Mouse (Mus musculus): Measurements from ENCODE around the gene Ninj1. TPM values are rescaled to one million over a fixed set of nuclear protein-coding genes. Genes with fewer than 3 reads are reported as not detected.

The Ninj1 gene
- polyA plus RNA-seq, 1 experiment, result 78.6 TPM

- TF ChIP-seq USF1 (IDR thresholded peaks at IDR 0.05; ENCODE audit: low read depth), result no peak
- no peak for TF ChIP-seq CEBPB (IDR thresholded peaks at IDR 0.05; ENCODE audit: low read depth)
- TF ChIP-seq CTCF (IDR thresholded peaks at IDR 0.05; ENCODE audit: control insufficient read depth, insufficient read depth, insufficient read length), result no peak
- TF ChIP-seq MYOD1 (IDR thresholded peaks at IDR 0.05; ENCODE audit: control insufficient read depth, insufficient read length, low read depth), result no peak
- no peak for TF ChIP-seq MYOG (IDR thresholded peaks at IDR 0.05; ENCODE audit: control insufficient read depth, extremely low read depth, insufficient read length)
- TF ChIP-seq MAX (IDR thresholded peaks at IDR 0.05), result no peak
- TF ChIP-seq FOSL1 (IDR thresholded peaks at IDR 0.05; ENCODE audit: insufficient read depth, low read length, poor library complexity, severe bottlenecking), result no peak
- peak overlapping the region; percentile 67 for H3ac ChIP-seq (ENCODE audit: control insufficient read depth, insufficient read length, low read depth)
- H3K79me3 ChIP-seq (ENCODE audit: low read depth), result peaks cover 10% of the 10 kb centered on the region
- peaks cover 32% of the 10 kb centered on the region for H3K79me2 ChIP-seq (ENCODE audit: control insufficient read depth, insufficient read depth)
- peak overlapping the region; percentile 56 for H3K4me3 ChIP-seq (ENCODE audit: insufficient read depth, poor library complexity, severe bottlenecking)
- H3K36me3 ChIP-seq (ENCODE audit: control insufficient read depth, insufficient read depth), result no peaks in the 10 kb centered on the region
- no peaks in the 10 kb centered on the region for H3K27me3 ChIP-seq (ENCODE audit: control insufficient read depth, insufficient read depth, insufficient read length)
Observed at GRCm38 (mm10) chr13:49216220-49216552, 28.9 kb downstream of the Ninj1 start.

GRCm38 (mm10) chr13:49216808-49217561 lies 29.7 kb downstream of the Ninj1 start:
- Histone ChIP-seq H3ac (ENCODE audit: control insufficient read depth, insufficient read length, low read depth) (no peak overlapping the region), H3K79me2 (ENCODE audit: control insufficient read depth, insufficient read depth) (peaks cover 26% of the 10 kb centered on the region), H3K79me3 (ENCODE audit: low read depth) (peaks cover 10% of the 10 kb centered on the region), H3K27me3 (ENCODE audit: control insufficient read depth, insufficient read depth, insufficient read length) (no peaks in the 10 kb centered on the region), H3K4me3 (ENCODE audit: insufficient read depth, poor library complexity, severe bottlenecking) (no peak overlapping the region), H3K36me3 (ENCODE audit: control insufficient read depth, insufficient read depth) (no peaks in the 10 kb centered on the region)
- no peak for TF ChIP-seq MYOG (IDR thresholded peaks at IDR 0.05; ENCODE audit: control insufficient read depth, extremely low read depth, insufficient read length)
- TF ChIP-seq FOSL1 (IDR thresholded peaks at IDR 0.05; ENCODE audit: insufficient read depth, low read length, poor library complexity, severe bottlenecking), result no peak
- no peak for TF ChIP-seq CTCF (IDR thresholded peaks at IDR 0.05; ENCODE audit: control insufficient read depth, insufficient read depth, insufficient read length)
- TF ChIP-seq MAX (IDR thresholded peaks at IDR 0.05), result no peak
- no peak for TF ChIP-seq CEBPB (IDR thresholded peaks at IDR 0.05; ENCODE audit: low read depth)
- TF ChIP-seq USF1 (IDR thresholded peaks at IDR 0.05; ENCODE audit: low read depth), result no peak
- no peak for TF ChIP-seq MYOD1 (IDR thresholded peaks at IDR 0.05; ENCODE audit: control insufficient read depth, insufficient read length, low read depth)

GRCm38 (mm10) chr13:49218651-49219050 lies 31.4 kb downstream of the Ninj1 start:
- Histone ChIP-seq H3K27me3 (ENCODE audit: control insufficient read depth, insufficient read depth, insufficient read length) (no peaks in the 10 kb centered on the region), H3K79me3 (ENCODE audit: low read depth) (peaks cover 4% of the 10 kb centered on the region), H3K79me2 (ENCODE audit: control insufficient read depth, insufficient read depth) (peaks cover 13% of the 10 kb centered on the region), H3ac (ENCODE audit: control insufficient read depth, insufficient read length, low read depth) (no peak overlapping the region), H3K4me3 (ENCODE audit: insufficient read depth, poor library complexity, severe bottlenecking) (no peak overlapping the region), H3K36me3 (ENCODE audit: control insufficient read depth, insufficient read depth) (no peaks in the 10 kb centered on the region)
- TF ChIP-seq MAX (IDR thresholded peaks at IDR 0.05) (no peak), CEBPB (IDR thresholded peaks at IDR 0.05; ENCODE audit: low read depth) (no peak), MYOG (IDR thresholded peaks at IDR 0.05; ENCODE audit: control insufficient read depth, extremely low read depth, insufficient read length) (no peak), FOSL1 (IDR thresholded peaks at IDR 0.05; ENCODE audit: insufficient read depth, low read length, poor library complexity, severe bottlenecking) (no peak), MYOD1 (IDR thresholded peaks at IDR 0.05; ENCODE audit: control insufficient read depth, insufficient read length, low read depth) (no peak)

GRCm38 (mm10) chr13:49219367-49219766 lies 32.1 kb downstream of the Ninj1 start:
- Histone ChIP-seq H3K4me3 (ENCODE audit: insufficient read depth, poor library complexity, severe bottlenecking) (no peak overlapping the region), H3K79me3 (ENCODE audit: low read depth) (peaks cover 4% of the 10 kb centered on the region), H3ac (ENCODE audit: control insufficient read depth, insufficient read length, low read depth) (no peak overlapping the region), H3K36me3 (ENCODE audit: control insufficient read depth, insufficient read depth) (no peaks in the 10 kb centered on the region), H3K79me2 (ENCODE audit: control insufficient read depth, insufficient read depth) (peaks cover 12% of the 10 kb centered on the region), H3K27me3 (ENCODE audit: control insufficient read depth, insufficient read depth, insufficient read length) (no peaks in the 10 kb centered on the region)
- no peak for TF ChIP-seq CEBPB (IDR thresholded peaks at IDR 0.05; ENCODE audit: low read depth)

- no peak overlapping the region for H3ac ChIP-seq (ENCODE audit: control insufficient read depth, insufficient read length, low read depth)
- no peaks in the 10 kb centered on the region for H3K79me3 ChIP-seq (ENCODE audit: low read depth)
- H3K4me3 ChIP-seq (ENCODE audit: insufficient read depth, poor library complexity, severe bottlenecking), result no peak overlapping the region
- H3K79me2 ChIP-seq (ENCODE audit: control insufficient read depth, insufficient read depth), result no peaks in the 10 kb centered on the region
- no peak for TF ChIP-seq MAX (IDR thresholded peaks at IDR 0.05)
- no peak for TF ChIP-seq CEBPB (IDR thresholded peaks at IDR 0.05; ENCODE audit: low read depth)
- TF ChIP-seq CTCF (IDR thresholded peaks at IDR 0.05; ENCODE audit: control insufficient read depth, insufficient read depth, insufficient read length), result no peak
- no peak for TF ChIP-seq MYOD1 (IDR thresholded peaks at IDR 0.05; ENCODE audit: control insufficient read depth, insufficient read length, low read depth)
- TF ChIP-seq MYOG (IDR thresholded peaks at IDR 0.05; ENCODE audit: control insufficient read depth, extremely low read depth, insufficient read length), result no peak
- TF ChIP-seq FOSL1 (IDR thresholded peaks at IDR 0.05; ENCODE audit: insufficient read depth, low read length, poor library complexity, severe bottlenecking), result no peak
- TF ChIP-seq USF1 (IDR thresholded peaks at IDR 0.05; ENCODE audit: low read depth), result no peak
- no peaks in the 10 kb centered on the region for H3K36me3 ChIP-seq (ENCODE audit: control insufficient read depth, insufficient read depth)
- no peaks in the 10 kb centered on the region for H3K27me3 ChIP-seq (ENCODE audit: control insufficient read depth, insufficient read depth, insufficient read length)
Observed at GRCm38 (mm10) chr13:49220912-49221311, 33.6 kb downstream of the Ninj1 start.

DNA sequence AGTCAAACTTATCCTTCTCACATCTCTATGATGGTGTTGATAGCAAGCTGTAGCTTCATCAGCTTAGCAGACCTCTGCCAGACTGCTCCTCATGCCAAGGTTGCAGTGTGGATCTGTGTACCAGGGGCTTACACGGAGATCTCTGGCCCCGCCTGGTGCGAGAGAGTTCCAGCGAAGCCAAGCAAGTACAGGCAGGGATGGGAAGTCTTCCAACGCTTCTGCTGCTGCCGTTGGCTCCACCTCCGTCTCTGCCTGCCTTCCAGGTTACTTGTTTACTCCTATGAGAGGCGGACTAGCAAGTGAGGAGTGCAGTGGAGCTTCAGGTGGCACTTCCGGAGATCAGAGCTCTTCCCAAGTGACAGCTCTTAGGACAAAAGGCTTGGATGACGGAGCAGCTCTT lies 37.0 kb downstream of the Ninj1 start:
- Histone ChIP-seq H3K79me2 (ENCODE audit: control insufficient read depth, insufficient read depth) (no peaks in the 10 kb centered on the region), H3ac (ENCODE audit: control insufficient read depth, insufficient read length, low read depth) (no peak overlapping the region), H3K79me3 (ENCODE audit: low read depth) (no peaks in the 10 kb centered on the region), H3K36me3 (ENCODE audit: control insufficient read depth, insufficient read depth) (no peaks in the 10 kb centered on the region), H3K27me3 (ENCODE audit: control insufficient read depth, insufficient read depth, insufficient read length) (no peaks in the 10 kb centered on the region), H3K4me3 (ENCODE audit: insufficient read depth, poor library complexity, severe bottlenecking) (no peak overlapping the region)
- TF ChIP-seq MYOD1 (IDR thresholded peaks at IDR 0.05; ENCODE audit: control insufficient read depth, insufficient read length, low read depth) (no peak), USF1 (IDR thresholded peaks at IDR 0.05; ENCODE audit: low read depth) (no peak), CTCF (IDR thresholded peaks at IDR 0.05; ENCODE audit: control insufficient read depth, insufficient read depth, insufficient read length) (no peak), FOSL1 (IDR thresholded peaks at IDR 0.05; ENCODE audit: insufficient read depth, low read length, poor library complexity, severe bottlenecking) (no peak), MYOG (IDR thresholded peaks at IDR 0.05; ENCODE audit: control insufficient read depth, extremely low read depth, insufficient read length) (no peak), MAX (IDR thresholded peaks at IDR 0.05) (no peak), CEBPB (IDR thresholded peaks at IDR 0.05; ENCODE audit: low read depth) (no peak)

Measured in C2C12 (cell line).